Mouse (Mus musculus) lung, postnatal 25 days (tissue): ENCODE measurements around the gene Parp9.
"Not testable (repeated sequence)": the region's sequence is repeated elsewhere in the genome, so short reads cannot be mapped to it uniquely, and the experiment has no call there.

Experiments used
- DNase-seq: peaks from one replicate; pipeline ENCODE4 v3.0.0; 2022; ENCODE audit warnings: low spot score

The Parp9 gene

GRCm38 (mm10) chr16:35938211-35939151, at the start of gene Parp9, which contains the start of gene Dtx3l:
TSS of gene Parp9 (plus strand) at chr16:35938470.
TSS of gene Dtx3l (minus strand) at chr16:35939151.
- DNase-seq, result peak; percentile 80

- no peak for DNase-seq
Observed at GRCm38 (mm10) chr16:35888910-35889309, 49.4 kb upstream of the Parp9 start.

GRCm38 (mm10) chr16:35890645-35891044, 47.6 kb upstream of the Parp9 start:
- DNase-seq, result no peak

GRCm38 (mm10) chr16:35891603-35892002, 46.7 kb upstream of the Parp9 start:
- DNase-seq, result not testable (repeated sequence)

GRCm38 (mm10) chr16:35894997-35895396, 43.3 kb upstream of the Parp9 start:
- DNase-seq, result no peak

GRCm38 (mm10) chr16:35900541-35900940, 37.7 kb upstream of the Parp9 start:
- DNase-seq, result no peak

- DNase-seq, result no peak
Observed at GRCm38 (mm10) chr16:35903014-35903640, 35.1 kb upstream of the Parp9 start.

GRCm38 (mm10) chr16:35904121-35904736, 34.0 kb upstream of the Parp9 start:
- no peak for DNase-seq

- DNase-seq, result no peak
Observed at GRCm38 (mm10) chr16:35905355-35905754, 32.9 kb upstream of the Parp9 start.

- no peak for DNase-seq
Observed at GRCm38 (mm10) chr16:35905819-35906485, 32.3 kb upstream of the Parp9 start.

- no peak for DNase-seq
Observed at GRCm38 (mm10) chr16:35906887-35907286, 31.4 kb upstream of the Parp9 start.

GRCm38 (mm10) chr16:35907432-35908201, 30.7 kb upstream of the Parp9 start:
- DNase-seq, result no peak

GRCm38 (mm10) chr16:35911449-35911848, 26.8 kb upstream of the Parp9 start:
- no peak for DNase-seq

GRCm38 (mm10) chr16:35913526-35913925, 24.7 kb upstream of the Parp9 start:
- DNase-seq, result no peak

- no peak for DNase-seq
Observed at GRCm38 (mm10) chr16:35914301-35914700, 24.0 kb upstream of the Parp9 start.

GRCm38 (mm10) chr16:35918721-35919543, 19.3 kb upstream of the Parp9 start:
- DNase-seq, result peak; percentile 28

GRCm38 (mm10) chr16:35921676-35922235, 16.5 kb upstream of the Parp9 start:
- DNase-seq, result no peak

- no peak for DNase-seq
Observed at GRCm38 (mm10) chr16:35922301-35922895, 15.9 kb upstream of the Parp9 start.

GRCm38 (mm10) chr16:35923546-35924198, 14.6 kb upstream of the Parp9 start:
- DNase-seq, result no peak
